Mouse (Mus musculus) C2C12 (cell line): Measurements from ENCODE around the gene Pkd1l1. TPM values are rescaled to one million over a fixed set of nuclear protein-coding genes. Genes with fewer than 3 reads are reported as not detected.

Experiments used
- H3K27me3 ChIP-seq: one replicate; pipeline ENCODE4 v1.6.1; 2011; ENCODE audit not compliant: control insufficient read depth, insufficient read depth, insufficient read length
- H3K36me3 ChIP-seq: one replicate; pipeline ENCODE4 v1.6.1; 2011; ENCODE audit not compliant: control insufficient read depth, insufficient read depth
- H3K4me3 ChIP-seq: one replicate; pipeline ENCODE4 v1.5.1; 2011; ENCODE audit warnings: mild to moderate bottlenecking, control low read depth; ENCODE audit not compliant: poor library complexity, insufficient read depth, severe bottlenecking
- H3K79me2 ChIP-seq: one replicate; pipeline ENCODE4 v1.6.1; 2011; ENCODE audit not compliant: control insufficient read depth, insufficient read depth
- H3K79me3 ChIP-seq: one replicate; pipeline ENCODE4 v1.6.1; 2011; ENCODE audit warnings: low read depth, control low read depth
- H3ac ChIP-seq: one replicate; pipeline ENCODE3; 2011; ENCODE audit warnings: low read depth; ENCODE audit not compliant: control insufficient read depth, insufficient read length
- CEBPB ChIP-seq: IDR thresholded peaks from one replicate; pipeline ENCODE4 v1.6.1; 2011; ENCODE audit warnings: low read depth, mild to moderate bottlenecking, control low read depth, moderate library complexity
- CTCF ChIP-seq: IDR thresholded peaks from one replicate; pipeline ENCODE4 v1.5.1; 2011; ENCODE audit not compliant: control insufficient read depth, insufficient read depth, insufficient read length
- FOSL1 ChIP-seq: IDR thresholded peaks from one replicate; pipeline ENCODE4 v1.8.0; 2011; ENCODE audit warnings: mild to moderate bottlenecking, low read length; ENCODE audit not compliant: poor library complexity, insufficient read depth, severe bottlenecking
- MAX ChIP-seq: IDR thresholded peaks from one replicate; pipeline ENCODE4 v1.6.1; 2011; ENCODE audit warnings: mild to moderate bottlenecking, control low read depth
- MYOD1 ChIP-seq: IDR thresholded peaks from one replicate; pipeline ENCODE4 v1.6.1; 2011; ENCODE audit warnings: low read depth; ENCODE audit not compliant: control insufficient read depth, insufficient read length
- MYOG ChIP-seq: IDR thresholded peaks from one replicate; pipeline ENCODE4 v1.6.1; 2011; ENCODE audit not compliant: control insufficient read depth, insufficient read length; ENCODE audit errors: extremely low read depth
- USF1 ChIP-seq: IDR thresholded peaks from one replicate; pipeline ENCODE4 v1.6.1; 2011; ENCODE audit warnings: low read depth, mild to moderate bottlenecking, control low read depth, moderate library complexity
- polyA plus RNA-seq: library from polyadenylated mRNA; unstranded; fragments of >200 nt; fragmentation: generic; extraction: Trizol; gene quantifications from one replicate; pipeline ENCODE4 v1.2.1, GENCODE M21; 2012; ENCODE audit warnings: missing spikeins

Gene Pkd1l1
- polyA plus RNA-seq, 1 experiment = 0.04 TPM

- no peak overlapping the region for H3ac ChIP-seq
- H3K4me3 ChIP-seq = no peak overlapping the region
- no peaks in the 10 kb centered on the region for H3K27me3 ChIP-seq
- no peaks in the 10 kb centered on the region for H3K79me2 ChIP-seq
- TF ChIP-seq MYOG (no peak), MYOD1 (no peak), FOSL1 (no peak), MAX (no peak), CEBPB (no peak)
- no peaks in the 10 kb centered on the region for H3K79me3 ChIP-seq
- H3K36me3 ChIP-seq = no peaks in the 10 kb centered on the region
These were observed 161.5 kb downstream of the Pkd1l1 start for GRCm38 (mm10) chr11:8811506-8812100.

GRCm38 (mm10) chr11:8809644-8810043 lies 163.4 kb downstream of the Pkd1l1 start:
- no peaks in the 10 kb centered on the region for H3K27me3 ChIP-seq
- no peak overlapping the region for H3K4me3 ChIP-seq
- no peaks in the 10 kb centered on the region for H3K36me3 ChIP-seq
- H3K79me3 ChIP-seq = no peaks in the 10 kb centered on the region
- TF ChIP-seq CTCF = no peak
- no peak for TF ChIP-seq MAX
- TF ChIP-seq FOSL1 = no peak
- no peak for TF ChIP-seq USF1
- no peak for TF ChIP-seq CEBPB
- TF ChIP-seq MYOD1 = no peak
- no peak for TF ChIP-seq MYOG
- no peaks in the 10 kb centered on the region for H3K79me2 ChIP-seq
- H3ac ChIP-seq = no peak overlapping the region

GRCm38 (mm10) chr11:8807009-8807408 lies 166.1 kb downstream of the Pkd1l1 start:
- no peak for TF ChIP-seq FOSL1
- no peak for TF ChIP-seq CTCF
- no peak for TF ChIP-seq CEBPB
- no peak for TF ChIP-seq MYOD1
- H3K4me3 ChIP-seq = no peak overlapping the region

GRCm38 (mm10) chr11:8804178-8804577 lies 168.9 kb downstream of the Pkd1l1 start:
- TF ChIP-seq MAX = no peak
- no peak for TF ChIP-seq MYOG
- TF ChIP-seq USF1 = no peak
- no peak for TF ChIP-seq FOSL1
- TF ChIP-seq CTCF = no peak
- no peak for TF ChIP-seq MYOD1
- Histone ChIP-seq H3ac (no peak overlapping the region), H3K4me3 (no peak overlapping the region), H3K79me2 (no peaks in the 10 kb centered on the region), H3K27me3 (no peaks in the 10 kb centered on the region), H3K79me3 (no peaks in the 10 kb centered on the region), H3K36me3 (no peaks in the 10 kb centered on the region)

More at GRCm38 (mm10) chr11:8807009-8807408, 166.1 kb downstream of the Pkd1l1 start:
- Histone ChIP-seq H3K79me2 (no peaks in the 10 kb centered on the region), H3ac (no peak overlapping the region), H3K27me3 (no peaks in the 10 kb centered on the region), H3K79me3 (no peaks in the 10 kb centered on the region), H3K36me3 (no peaks in the 10 kb centered on the region)

- no peaks in the 10 kb centered on the region for H3K79me2 ChIP-seq
- no peak overlapping the region for H3ac ChIP-seq
- TF ChIP-seq MYOD1 (no peak), FOSL1 (no peak), CEBPB (no peak), MAX (no peak), CTCF (no peak), MYOG (no peak), USF1 (no peak)
- no peaks in the 10 kb centered on the region for H3K27me3 ChIP-seq
- no peak overlapping the region for H3K4me3 ChIP-seq
- H3K79me3 ChIP-seq = no peaks in the 10 kb centered on the region
- H3K36me3 ChIP-seq = no peaks in the 10 kb centered on the region
These were observed 175.6 kb downstream of the Pkd1l1 start for GRCm38 (mm10) chr11:8797486-8797885.

- Histone ChIP-seq H3K79me2 (no peaks in the 10 kb centered on the region), H3K79me3 (no peaks in the 10 kb centered on the region), H3K4me3 (no peak overlapping the region), H3K36me3 (no peaks in the 10 kb centered on the region), H3K27me3 (no peaks in the 10 kb centered on the region), H3ac (no peak overlapping the region)
- TF ChIP-seq MYOG = no peak
- no peak for TF ChIP-seq USF1
- TF ChIP-seq MAX = no peak
- TF ChIP-seq CEBPB = no peak
- no peak for TF ChIP-seq CTCF
- no peak for TF ChIP-seq MYOD1
- no peak for TF ChIP-seq FOSL1
These were observed 178.0 kb downstream of the Pkd1l1 start for GRCm38 (mm10) chr11:8795031-8795430.
